Mouse (Mus musculus) left cerebral cortex, adult 8-10 months (tissue): Measurements from ENCODE around the gene Prickle2. TPM values are rescaled to one million over a fixed set of nuclear protein-coding genes. Genes with fewer than 3 reads are reported as not detected.

ENCODE experiments used
- DNase-seq, 2 experiments: peaks; one replicate each; pipeline ENCODE4 v3.0.0; 2022; ENCODE audit warnings: low spot score in 2 of 2
- total RNA-seq, 4 experiments: library from RNA; stranded (reverse); gene quantifications; 2 replicates each; pipeline ENCODE4 v1.2.4; 2022

The Prickle2 gene
- total RNA-seq, 4 experiments from 2014 or later, result 130 to 157 (median 149) TPM

- DNase-seq, result no peak
Observed at GRCm38 (mm10) chr6:92451421-92451820, 254.5 kb downstream of the Prickle2 start.

- DNase-seq, result no peak
Observed at GRCm38 (mm10) chr6:92449956-92450355, 256.0 kb downstream of the Prickle2 start.

- no peak for DNase-seq
Observed at GRCm38 (mm10) chr6:92446662-92447061, 259.3 kb downstream of the Prickle2 start.

GRCm38 (mm10) chr6:92441205-92441604 lies 264.8 kb downstream of the Prickle2 start:
- DNase-seq, result no peak

GRCm38 (mm10) chr6:92440251-92440650 lies 265.7 kb downstream of the Prickle2 start:
- no peak for DNase-seq

GRCm38 (mm10) chr6:92432146-92432545 lies 273.8 kb downstream of the Prickle2 start:
- no peak for DNase-seq

- no peak for DNase-seq
Observed at GRCm38 (mm10) chr6:92427406-92428171, 278.4 kb downstream of the Prickle2 start.

GRCm38 (mm10) chr6:92425901-92426300 lies 280.1 kb downstream of the Prickle2 start:
- no peak for DNase-seq

- no peak for DNase-seq
Observed at GRCm38 (mm10) chr6:92425476-92425875, 280.5 kb downstream of the Prickle2 start.

GRCm38 (mm10) chr6:92424991-92425390 lies 281.0 kb downstream of the Prickle2 start:
- no peak for DNase-seq

- no peak for DNase-seq
Observed at GRCm38 (mm10) chr6:92422286-92422685, 283.7 kb downstream of the Prickle2 start.

- DNase-seq, result no peak
Observed at GRCm38 (mm10) chr6:92420106-92420505, 285.8 kb downstream of the Prickle2 start.

- no peak for DNase-seq
Observed at GRCm38 (mm10) chr6:92415405-92415755, 290.6 kb downstream of the Prickle2 start.

- DNase-seq, result peak in 1 of 2 experiments; percentile 45
Observed at GRCm38 (mm10) chr6:92414478-92415404, 291.2 kb downstream of the Prickle2 start.

- no peak for DNase-seq
Observed at GRCm38 (mm10) chr6:92413982-92414381, 292.0 kb downstream of the Prickle2 start.

GRCm38 (mm10) chr6:92409788-92410187 lies 296.2 kb downstream of the Prickle2 start:
- no peak for DNase-seq

- DNase-seq, result no peak
Observed at GRCm38 (mm10) chr6:92407259-92407658, 298.7 kb downstream of the Prickle2 start.

GRCm38 (mm10) chr6:92405571-92405970 lies 300.4 kb downstream of the Prickle2 start:
- DNase-seq, result no peak

- DNase-seq, result peak in 1 of 2 experiments; percentile 54
Observed at GRCm38 (mm10) chr6:92397876-92398275, 308.1 kb downstream of the Prickle2 start.

- no peak for DNase-seq
Observed at GRCm38 (mm10) chr6:92395556-92395955, 310.4 kb downstream of the Prickle2 start.

GRCm38 (mm10) chr6:92395143-92395542 lies 310.8 kb downstream of the Prickle2 start:
- no peak for DNase-seq

GRCm38 (mm10) chr6:92394628-92395027 lies 311.3 kb downstream of the Prickle2 start:
- peak in 1 of 2 experiments; percentile 78 for DNase-seq
